Mouse (Mus musculus) lung, embryonic 16.5 days (tissue): ENCODE measurements around the gene Pcnx3. TPM values are rescaled to one million over a fixed set of nuclear protein-coding genes. Genes with fewer than 3 reads are reported as not detected.
"Not testable (repeated sequence)": the region's sequence is repeated elsewhere in the genome, so short reads cannot be mapped to it uniquely, and the experiment has no call there.

Experiments used
- ATAC-seq: fragments of 200-750 bp; cut with Nextera tagmentation; 2 replicates; pipeline ENCODE4 v1.8.0; 2017; ENCODE audit warnings: low read depth, mild to moderate bottlenecking, moderate library complexity
- H3K27ac ChIP-seq: fragments of 300-500 bp; sonication (generic); 2 replicates; pipeline ENCODE4 v1.5.1; 2014; ENCODE audit warnings: mild to moderate bottlenecking, control low read depth, low read length
- H3K27me3 ChIP-seq: fragments of 300-500 bp; sonication (generic); 2 replicates; pipeline ENCODE4 v1.6.1; 2014; ENCODE audit warnings: low read depth, low read length, mixed read lengths; ENCODE audit not compliant: control insufficient read depth, insufficient read depth
- H3K36me3 ChIP-seq: fragments of 300-500 bp; sonication (generic); 2 replicates; pipeline ENCODE4 v1.6.1; 2014; ENCODE audit warnings: low read length; ENCODE audit not compliant: control insufficient read depth, insufficient read depth
- H3K4me1 ChIP-seq: fragments of 300-500 bp; sonication (generic); replicated peaks from 2 replicates; pipeline ENCODE4 v1.6.1; 2014; ENCODE audit warnings: low read length, mixed read lengths; ENCODE audit not compliant: control insufficient read depth, insufficient read depth
- H3K4me2 ChIP-seq: fragments of 300-500 bp; sonication (generic); 2 replicates; pipeline ENCODE4 v1.6.1; 2014; ENCODE audit warnings: low read depth, low read length, control low read depth
- H3K4me3 ChIP-seq: fragments of 300-500 bp; sonication (generic); 2 replicates; pipeline ENCODE4 v1.5.1; 2014; ENCODE audit warnings: mild to moderate bottlenecking, low read length, control low read depth
- H3K9ac ChIP-seq: fragments of 300-500 bp; sonication (generic); 2 replicates; pipeline ENCODE4 v1.6.1; 2014; ENCODE audit warnings: low read length, control low read depth
- H3K9me3 ChIP-seq: fragments of 300-500 bp; sonication (generic); 2 replicates; pipeline ENCODE4 v1.6.1; 2016; ENCODE audit warnings: low read length; ENCODE audit not compliant: control insufficient read depth
- WGBS: fragments of 180-500 bp; shearing (Covaris S2); extraction: QIAGEN DNeasy Blood & Tissue Kit; methylation state at CpG from one replicate; pipeline ENCODE4 v1.1.7; 2014; 5-methylcytosine and 5-hydroxymethylcytosine counted together
- polyA plus RNA-seq: library from polyadenylated mRNA; unstranded; fragments of >200 nt; fragmentation: Nextera tagmentation; extraction: Ambion mirVana; gene quantifications from 2 replicates; pipeline ENCODE4 v1.2.1, GENCODE M21; 2015

The Pcnx3 gene
- polyA plus RNA-seq, 1 experiment from 2014 or later = 18.3 TPM

GRCm38 (mm10) chr19:5689088-5689428 is 350 bp upstream of the Pcnx3 start:
- WGBS = under 1% methylated on average over 7 of the region's 7 CpGs
- Histone ChIP-seq H3K9me3 (no peaks in the 10 kb centered on the region), H3K4me1 (peaks cover 29% of the 10 kb centered on the region), H3K4me2 (peak overlapping the region; percentile 86), H3K9ac (peak overlapping the region; percentile 90), H3K4me3 (peak overlapping the region; percentile 87), H3K27me3 (no peaks in the 10 kb centered on the region), H3K27ac (peak overlapping the region; percentile 94), H3K36me3 (peaks cover 23% of the 10 kb centered on the region)
- no peak for ATAC-seq

- peak overlapping the region; percentile 94 for H3K27ac ChIP-seq
These were observed 970 bp downstream of the Pcnx3 start for GRCm38 (mm10) chr19:5687738-5688137.

GRCm38 (mm10) chr19:5686954-5687353 is 1.8 kb downstream of the Pcnx3 start:
- H3K27me3 ChIP-seq, H3K27ac ChIP-seq, H3K4me2 ChIP-seq, H3K4me3 ChIP-seq, H3K9ac ChIP-seq, ATAC-seq, H3K9me3 ChIP-seq: not testable (repeated sequence)
- peaks cover 35% of the 10 kb centered on the region for H3K36me3 ChIP-seq
- WGBS = 90% methylated on average over 11 of the region's 12 CpGs
- H3K4me1 ChIP-seq = peaks cover 27% of the 10 kb centered on the region

More at GRCm38 (mm10) chr19:5687738-5688137, 970 bp downstream of the Pcnx3 start:
- 15% methylated on average over 9 of the region's 9 CpGs for WGBS
- Histone ChIP-seq H3K4me1 (peaks cover 29% of the 10 kb centered on the region), H3K9me3 (no peaks in the 10 kb centered on the region), H3K9ac (peak overlapping the region; percentile 70), H3K4me3 (peak overlapping the region; percentile 87), H3K4me2 (peak overlapping the region; percentile 86), H3K27me3 (no peaks in the 10 kb centered on the region), H3K36me3 (peaks cover 29% of the 10 kb centered on the region)
- ATAC-seq = no peak

- H3K36me3 ChIP-seq = peaks cover 37% of the 10 kb centered on the region
- no peak overlapping the region for H3K9ac ChIP-seq
- H3K4me2 ChIP-seq = no peak overlapping the region
- peaks cover 22% of the 10 kb centered on the region for H3K4me1 ChIP-seq
- no peaks in the 10 kb centered on the region for H3K27me3 ChIP-seq
- ATAC-seq = no peak
- no peak overlapping the region for H3K4me3 ChIP-seq
- no peaks in the 10 kb centered on the region for H3K9me3 ChIP-seq
- H3K27ac ChIP-seq = no peak overlapping the region
- WGBS = 81% methylated on average over 13 of the region's 13 CpGs
These were observed 2.3 kb downstream of the Pcnx3 start for GRCm38 (mm10) chr19:5686437-5686836.

- H3K27me3 ChIP-seq = no peaks in the 10 kb centered on the region
- H3K36me3 ChIP-seq = peaks cover 40% of the 10 kb centered on the region
- H3K4me2 ChIP-seq = no peak overlapping the region
- no peaks in the 10 kb centered on the region for H3K9me3 ChIP-seq
- 88% methylated on average over 11 of the region's 11 CpGs for WGBS
- no peak overlapping the region for H3K9ac ChIP-seq
- H3K4me1 ChIP-seq = peaks cover 16% of the 10 kb centered on the region
- H3K27ac ChIP-seq = no peak overlapping the region
- H3K4me3 ChIP-seq = no peak overlapping the region
- ATAC-seq = no peak
These were observed 2.8 kb downstream of the Pcnx3 start for GRCm38 (mm10) chr19:5685861-5686260.

- 95% methylated on average over 19 of the region's 19 CpGs for WGBS
- ATAC-seq = no peak
- peaks cover 43% of the 10 kb centered on the region for H3K36me3 ChIP-seq
- H3K27ac ChIP-seq = no peak overlapping the region
- no peaks in the 10 kb centered on the region for H3K27me3 ChIP-seq
- no peaks in the 10 kb centered on the region for H3K9me3 ChIP-seq
- H3K9ac ChIP-seq = no peak overlapping the region
- no peak overlapping the region for H3K4me3 ChIP-seq
- H3K4me2 ChIP-seq = no peak overlapping the region
- peaks cover 12% of the 10 kb centered on the region for H3K4me1 ChIP-seq
These were observed 3.3 kb downstream of the Pcnx3 start for GRCm38 (mm10) chr19:5685431-5685830.

- H3K4me1 ChIP-seq = peaks cover 9% of the 10 kb centered on the region
- no peak overlapping the region for H3K9ac ChIP-seq
- ATAC-seq = no peak
- peaks cover 43% of the 10 kb centered on the region for H3K36me3 ChIP-seq
- 89% methylated on average over 13 of the region's 13 CpGs for WGBS
- H3K27ac ChIP-seq = no peak overlapping the region
- H3K27me3 ChIP-seq = no peaks in the 10 kb centered on the region
- no peak overlapping the region for H3K4me3 ChIP-seq
- H3K4me2 ChIP-seq = no peak overlapping the region
- H3K9me3 ChIP-seq = no peaks in the 10 kb centered on the region
These were observed 3.7 kb downstream of the Pcnx3 start for GRCm38 (mm10) chr19:5684985-5685384.

GRCm38 (mm10) chr19:5684236-5684635 is 4.5 kb downstream of the Pcnx3 start:
- Histone ChIP-seq H3K36me3 (peaks cover 46% of the 10 kb centered on the region), H3K4me1 (peaks cover 9% of the 10 kb centered on the region), H3K9me3 (no peaks in the 10 kb centered on the region), H3K4me3 (no peak overlapping the region), H3K4me2 (no peak overlapping the region), H3K9ac (no peak overlapping the region), H3K27ac (no peak overlapping the region), H3K27me3 (no peaks in the 10 kb centered on the region)
- ATAC-seq = no peak
- WGBS = 88% methylated on average over 12 of the region's 12 CpGs

GRCm38 (mm10) chr19:5680432-5680831 is 8.3 kb downstream of the Pcnx3 start:
- WGBS = 73% methylated on average over 4 of the region's 4 CpGs
- H3K9ac ChIP-seq = no peak overlapping the region
- no peak overlapping the region for H3K4me2 ChIP-seq
- H3K4me1 ChIP-seq = no peaks in the 10 kb centered on the region
- H3K36me3 ChIP-seq = peaks cover 62% of the 10 kb centered on the region
- no peaks in the 10 kb centered on the region for H3K27me3 ChIP-seq
- ATAC-seq = 0 out of 2 replicates have a peak, but pooled peaks have one; percentile 16
- H3K27ac ChIP-seq = no peak overlapping the region
- no peaks in the 10 kb centered on the region for H3K9me3 ChIP-seq
- H3K4me3 ChIP-seq = no peak overlapping the region

GRCm38 (mm10) chr19:5668372-5668771 is 20.3 kb downstream of the Pcnx3 start:
- Histone ChIP-seq H3K4me2 (no peak overlapping the region), H3K36me3 (peaks cover 34% of the 10 kb centered on the region), H3K4me3 (no peak overlapping the region), H3K27ac (no peak overlapping the region), H3K9me3 (no peaks in the 10 kb centered on the region), H3K9ac (no peak overlapping the region), H3K27me3 (no peaks in the 10 kb centered on the region), H3K4me1 (peaks cover 3% of the 10 kb centered on the region; the same call in 1 of the 2 replicates)
- no peak for ATAC-seq
- 94% methylated on average over 4 of the region's 4 CpGs for WGBS
